Mouse (Mus musculus) splenic B cell, adult 2 months (primary cell): ENCODE data around the gene Acsl5.

Experiments used
- DNase-seq: peaks from one replicate; pipeline ENCODE4 v3.0.0-alpha.2; 2011; ENCODE audit warnings: low read depth, low spot score
- H3K27me3 ChIP-seq: 2 replicates; pipeline ENCODE4 v1.6.1; 2012; ENCODE audit warnings: mild to moderate bottlenecking, low read length, moderate library complexity, mixed read lengths; ENCODE audit not compliant: control insufficient read depth, poor library complexity, insufficient read depth, severe bottlenecking
- H3K36me3 ChIP-seq: 2 replicates; pipeline ENCODE4 v1.6.1; 2012; ENCODE audit warnings: mild to moderate bottlenecking, low read length, moderate library complexity, mixed read lengths; ENCODE audit not compliant: control insufficient read depth, poor library complexity, insufficient read depth, severe bottlenecking

Gene Acsl5

GRCm38 (mm10) chr19:55316109-55316714 lies 64.5 kb downstream of the Acsl5 start, which contains the start of gene Vti1a:
TSS of gene Vti1a (plus strand) at chr19:55316295.
- H3K36me3 ChIP-seq = no peaks in the 10 kb centered on the region
- peak; percentile 90 for DNase-seq
- no peaks in the 10 kb centered on the region for H3K27me3 ChIP-seq

- no peak for DNase-seq
- Histone ChIP-seq H3K36me3 (no peaks in the 10 kb centered on the region), H3K27me3 (no peaks in the 10 kb centered on the region)
Observed at GRCm38 (mm10) chr19:55316901-55317300, 65.2 kb downstream of the Acsl5 start.

DNA sequence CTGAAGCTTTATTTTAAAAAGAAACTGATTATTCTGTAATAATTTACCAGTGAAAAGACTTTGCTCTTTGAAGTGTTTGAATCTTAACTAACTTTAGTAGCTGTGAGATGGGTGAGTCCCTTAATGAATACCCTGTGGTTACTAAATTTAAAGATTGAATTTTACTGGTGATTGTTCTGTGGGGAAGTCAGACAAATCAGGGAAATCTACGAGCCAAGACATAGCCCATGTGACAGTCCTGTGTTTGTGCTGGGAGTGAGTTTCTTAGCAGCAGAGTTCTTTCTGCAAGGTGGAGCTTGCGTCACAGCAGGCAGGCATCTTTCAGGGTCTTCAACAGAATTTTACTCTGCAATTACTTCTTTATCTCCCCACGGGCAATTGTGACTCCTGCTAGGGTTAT lies 67.3 kb downstream of the Acsl5 start:
- no peaks in the 10 kb centered on the region for H3K27me3 ChIP-seq
- H3K36me3 ChIP-seq = no peaks in the 10 kb centered on the region; the same call in 1 of the 2 replicates
- DNase-seq = no peak

DNA sequence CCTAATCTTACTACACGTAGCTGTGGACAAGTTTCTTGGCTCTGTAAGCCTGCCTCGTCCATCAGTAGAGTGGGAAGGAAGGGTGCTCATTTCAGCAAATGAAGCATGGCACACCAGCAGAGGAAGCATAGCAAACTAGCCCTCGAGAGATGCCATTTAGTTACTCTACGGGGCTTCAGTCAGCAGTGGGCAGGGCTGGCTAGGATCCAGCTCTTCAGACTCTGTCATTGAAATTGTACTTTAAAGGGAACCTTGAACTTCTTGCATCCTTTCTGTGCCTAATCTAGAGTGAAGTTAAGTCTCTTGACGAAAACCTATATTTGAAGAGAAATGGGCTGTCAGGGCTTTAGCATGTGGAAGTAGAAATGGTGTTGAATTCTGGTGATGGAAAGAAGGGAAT lies 67.8 kb downstream of the Acsl5 start:
- no peak for DNase-seq
- H3K27me3 ChIP-seq = no peaks in the 10 kb centered on the region
- peaks cover 3% of the 10 kb centered on the region for H3K36me3 ChIP-seq

DNA sequence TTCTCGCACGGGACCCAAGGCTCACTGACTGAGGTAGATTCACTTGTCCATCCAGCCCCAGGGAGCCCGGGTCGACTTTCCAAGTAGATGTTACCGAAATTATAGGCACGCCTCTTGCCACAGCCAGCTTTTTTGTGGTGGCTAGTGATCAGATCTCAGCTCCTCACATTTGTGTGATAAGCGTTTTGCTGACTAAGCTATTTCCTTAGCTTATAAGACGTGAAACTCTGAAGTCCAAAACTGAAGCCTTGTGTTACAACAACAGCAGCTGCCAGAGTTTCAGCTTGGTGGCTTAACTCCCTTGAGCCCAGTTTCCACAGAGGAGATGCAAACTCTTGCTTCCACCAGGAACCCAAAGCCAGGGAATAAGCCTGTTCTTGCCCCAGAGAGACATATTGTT lies 70.9 kb downstream of the Acsl5 start:
- DNase-seq = no peak
- no peaks in the 10 kb centered on the region for H3K27me3 ChIP-seq
- peaks cover 3% of the 10 kb centered on the region for H3K36me3 ChIP-seq

- Histone ChIP-seq H3K27me3 (no peaks in the 10 kb centered on the region; the same call in 1 of the 2 replicates), H3K36me3 (peaks cover 3% of the 10 kb centered on the region)
- no peak for DNase-seq
Observed at GRCm38 (mm10) chr19:55327510-55327909, 75.8 kb downstream of the Acsl5 start.

DNA sequence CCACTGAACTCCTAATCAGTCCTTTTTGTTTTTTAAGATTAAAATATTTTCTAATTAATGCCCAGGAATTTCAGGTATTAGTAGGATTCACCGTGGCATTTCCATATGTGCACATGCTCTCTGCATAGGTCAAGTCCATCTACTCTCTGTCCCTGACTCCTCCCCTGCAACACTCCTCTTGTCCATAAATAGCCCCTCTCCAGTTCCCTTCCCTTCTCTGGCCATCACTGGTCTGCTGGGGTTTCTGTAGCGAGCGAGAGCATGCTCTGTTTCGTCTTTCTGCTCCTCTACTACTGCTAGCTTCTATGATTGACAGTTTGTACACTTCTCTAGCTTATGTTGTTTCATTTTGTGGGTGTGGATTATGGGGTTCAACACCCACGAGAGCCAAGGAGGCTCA lies 80.0 kb downstream of the Acsl5 start:
- Histone ChIP-seq H3K27me3 (no peaks in the 10 kb centered on the region; the same call in 1 of the 2 replicates), H3K36me3 (no peaks in the 10 kb centered on the region; the same call in none of the 2 replicates)
- no peak for DNase-seq

GRCm38 (mm10) chr19:55332641-55333268 lies 81.0 kb downstream of the Acsl5 start:
- no peaks in the 10 kb centered on the region; the same call in none of the 2 replicates for H3K36me3 ChIP-seq
- peak; percentile 81 for DNase-seq

GRCm38 (mm10) chr19:55335881-55336280 lies 84.1 kb downstream of the Acsl5 start:
- no peaks in the 10 kb centered on the region; the same call in 1 of the 2 replicates for H3K27me3 ChIP-seq
- peak; percentile 33 for DNase-seq
- H3K36me3 ChIP-seq = no peaks in the 10 kb centered on the region

More at GRCm38 (mm10) chr19:55332641-55333268, 81.0 kb downstream of the Acsl5 start:
- no peaks in the 10 kb centered on the region; the same call in 1 of the 2 replicates for H3K27me3 ChIP-seq

DNA sequence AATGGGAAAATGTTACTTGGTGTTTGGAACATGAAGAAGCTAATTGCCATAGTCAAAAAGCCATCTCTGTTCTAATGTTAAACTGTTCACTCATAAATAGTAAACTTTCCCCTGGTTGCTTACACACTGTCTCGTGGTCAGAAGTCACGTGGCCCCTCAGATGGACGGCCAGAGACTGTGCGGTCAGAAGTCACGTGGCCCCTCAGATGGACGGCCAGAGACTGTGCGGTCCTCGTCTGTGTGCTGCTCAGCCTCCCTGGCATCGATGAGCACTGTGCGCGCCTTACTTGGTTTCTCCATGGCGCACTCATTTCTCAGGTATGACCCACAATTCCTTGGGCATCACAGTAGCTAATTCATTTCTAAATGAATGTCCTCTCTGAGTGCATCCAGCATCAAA lies 84.7 kb downstream of the Acsl5 start:
- no peak for DNase-seq
- Histone ChIP-seq H3K27me3 (no peaks in the 10 kb centered on the region; the same call in 1 of the 2 replicates), H3K36me3 (no peaks in the 10 kb centered on the region)

DNA sequence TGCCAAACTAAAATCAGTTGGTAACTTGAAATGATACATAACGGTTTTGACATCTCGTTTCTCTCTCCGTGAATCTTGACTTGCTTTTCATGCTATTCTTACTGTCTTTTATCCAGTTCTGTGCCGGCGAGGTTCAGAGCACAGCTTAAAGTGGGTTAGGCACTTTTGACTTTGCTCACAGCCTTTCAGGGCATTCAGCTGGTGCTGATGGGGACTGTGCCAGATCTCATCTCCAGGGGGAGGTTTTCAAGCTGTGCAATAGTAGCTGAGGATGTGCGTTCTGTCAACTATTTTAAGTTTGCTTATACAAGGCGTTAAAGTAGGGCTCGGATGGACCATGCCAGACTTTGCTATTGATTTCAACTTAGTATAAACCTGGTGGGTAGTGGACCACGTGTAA lies 85.3 kb downstream of the Acsl5 start:
- Histone ChIP-seq H3K27me3 (no peaks in the 10 kb centered on the region), H3K36me3 (no peaks in the 10 kb centered on the region)
- DNase-seq = no peak

DNA sequence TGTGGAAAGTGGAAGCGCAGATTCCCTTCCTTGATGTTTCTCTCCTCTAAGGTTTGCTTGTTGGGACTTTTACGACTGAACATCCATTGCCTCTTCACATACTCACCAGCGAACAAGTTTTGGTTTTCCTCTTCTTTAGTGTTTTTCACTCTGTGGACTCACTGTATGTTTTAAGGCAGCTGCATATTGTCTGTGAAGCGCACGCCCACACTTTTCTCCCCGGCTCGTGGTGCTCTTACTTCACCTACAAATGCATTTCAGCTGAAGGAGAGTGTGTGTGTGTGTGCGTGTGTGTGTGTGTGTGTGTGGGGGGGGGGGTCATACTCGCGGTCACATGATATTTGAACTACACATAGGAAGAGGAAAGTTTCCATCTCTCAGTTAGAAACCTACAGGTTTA lies 85.9 kb downstream of the Acsl5 start:
- Histone ChIP-seq H3K36me3 (no peaks in the 10 kb centered on the region), H3K27me3 (no peaks in the 10 kb centered on the region)
- no peak for DNase-seq

GRCm38 (mm10) chr19:55340521-55340920 lies 88.8 kb downstream of the Acsl5 start:
- DNase-seq = no peak
- 0 out of 2 replicates have a peak, but pooled peaks cover 1% of the 10 kb centered on the region for H3K36me3 ChIP-seq
- no peaks in the 10 kb centered on the region for H3K27me3 ChIP-seq

DNA sequence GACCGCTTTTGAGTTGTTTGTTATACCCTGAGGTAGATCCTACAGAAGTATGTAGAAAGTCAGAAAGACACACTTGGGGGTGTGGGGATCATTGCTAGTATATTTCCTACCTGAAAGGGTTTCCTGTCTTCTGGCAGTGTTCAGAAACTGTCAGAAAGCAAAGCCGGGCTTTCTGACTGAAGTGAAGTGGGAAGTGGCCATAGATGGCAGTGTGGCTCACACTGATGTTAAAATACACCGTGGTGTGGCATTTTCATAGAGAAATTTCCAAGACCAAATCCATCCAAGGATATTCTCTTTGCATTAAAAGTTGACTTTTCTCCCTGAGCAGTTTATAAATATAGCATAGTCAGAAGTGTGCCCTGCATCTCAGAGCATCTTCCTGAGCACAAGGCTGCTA lies 89.6 kb downstream of the Acsl5 start:
- DNase-seq = no peak

DNA sequence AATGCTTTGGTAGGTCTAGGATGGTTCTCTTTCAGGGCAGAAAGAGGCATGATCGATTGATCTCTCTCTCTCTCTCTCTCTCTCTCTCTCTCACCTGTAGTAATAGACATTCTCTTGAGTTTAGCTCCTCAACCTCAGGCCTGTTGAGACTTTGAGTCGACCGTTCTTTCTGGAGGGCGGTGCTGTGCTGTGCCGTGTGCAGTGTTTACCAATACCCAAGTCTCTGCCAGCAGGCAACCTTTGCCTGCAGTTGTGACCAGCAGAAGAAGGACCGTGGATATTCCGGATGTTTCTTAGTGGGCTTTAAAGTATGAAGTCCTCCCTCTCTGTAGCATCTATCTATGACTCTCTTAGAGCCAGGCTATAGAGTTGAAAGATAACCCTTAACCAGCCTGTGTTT lies 90.7 kb downstream of the Acsl5 start:
- no peaks in the 10 kb centered on the region for H3K27me3 ChIP-seq
- DNase-seq = no peak
- H3K36me3 ChIP-seq = 0 out of 2 replicates have a peak, but pooled peaks cover 1% of the 10 kb centered on the region

More for the DNA sequence above, 89.6 kb downstream of the Acsl5 start:
- Histone ChIP-seq H3K36me3 (0 out of 2 replicates have a peak, but pooled peaks cover 1% of the 10 kb centered on the region), H3K27me3 (no peaks in the 10 kb centered on the region)
